Mouse (Mus musculus): ENCODE data around the gene Ddx23.

Ddx23 gene

DNA sequence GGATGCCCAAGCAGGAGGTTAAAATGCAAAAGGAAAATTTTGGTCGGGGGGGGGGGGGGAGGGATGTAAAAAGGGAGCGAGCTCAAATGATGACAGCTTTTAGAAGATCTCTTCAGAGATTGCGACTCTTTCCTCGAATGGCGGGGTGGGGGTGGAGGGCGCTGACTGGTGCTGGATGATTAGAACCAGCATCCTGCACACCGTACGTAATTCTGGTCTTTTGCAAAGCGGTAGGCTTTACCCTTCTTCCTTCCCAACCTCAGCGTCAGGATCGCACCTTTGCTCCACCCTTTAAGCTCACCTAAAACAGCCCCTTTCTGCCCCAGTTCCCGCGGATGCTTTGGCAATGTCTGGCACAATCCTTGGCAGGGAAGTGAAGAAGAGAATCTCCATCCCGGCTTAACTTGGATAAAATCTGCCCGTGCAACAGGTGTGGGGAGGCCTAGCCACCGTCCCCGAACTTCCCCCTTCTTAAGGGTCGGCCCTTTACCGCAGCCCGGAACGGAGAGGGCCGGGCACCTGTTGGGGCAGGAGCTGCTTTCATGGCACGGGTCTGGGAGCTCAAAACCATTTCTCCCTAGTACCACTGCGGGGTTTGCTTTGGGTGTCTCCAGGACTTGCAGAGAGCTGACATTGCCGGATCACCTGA lies 28.7 kb downstream of the Ddx23 start:
- intact Hi-C loops (cut with DNase I): no loop called here

DNA sequence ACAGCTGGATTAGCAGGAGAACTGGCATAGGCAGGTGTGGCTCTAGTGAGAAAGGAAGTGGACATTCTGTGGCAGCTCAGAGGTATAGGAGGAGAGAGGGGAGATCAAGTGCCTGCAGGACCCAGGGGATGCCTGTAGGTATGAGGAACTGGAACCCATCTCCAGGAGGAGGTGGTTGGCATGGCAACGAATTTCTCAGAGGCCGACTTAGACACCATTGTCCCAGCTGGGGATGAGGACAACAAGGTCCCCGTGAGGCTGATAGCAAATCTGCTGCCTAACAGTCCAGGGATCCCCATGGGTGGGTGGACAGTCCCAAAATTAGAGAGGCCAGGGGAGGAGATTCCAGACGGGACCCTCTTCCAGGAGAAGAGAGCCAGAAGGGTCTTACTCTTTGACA lies 29.8 kb downstream of the Ddx23 start:
- intact Hi-C loops (cut with DNase I): no loop called here

DNA sequence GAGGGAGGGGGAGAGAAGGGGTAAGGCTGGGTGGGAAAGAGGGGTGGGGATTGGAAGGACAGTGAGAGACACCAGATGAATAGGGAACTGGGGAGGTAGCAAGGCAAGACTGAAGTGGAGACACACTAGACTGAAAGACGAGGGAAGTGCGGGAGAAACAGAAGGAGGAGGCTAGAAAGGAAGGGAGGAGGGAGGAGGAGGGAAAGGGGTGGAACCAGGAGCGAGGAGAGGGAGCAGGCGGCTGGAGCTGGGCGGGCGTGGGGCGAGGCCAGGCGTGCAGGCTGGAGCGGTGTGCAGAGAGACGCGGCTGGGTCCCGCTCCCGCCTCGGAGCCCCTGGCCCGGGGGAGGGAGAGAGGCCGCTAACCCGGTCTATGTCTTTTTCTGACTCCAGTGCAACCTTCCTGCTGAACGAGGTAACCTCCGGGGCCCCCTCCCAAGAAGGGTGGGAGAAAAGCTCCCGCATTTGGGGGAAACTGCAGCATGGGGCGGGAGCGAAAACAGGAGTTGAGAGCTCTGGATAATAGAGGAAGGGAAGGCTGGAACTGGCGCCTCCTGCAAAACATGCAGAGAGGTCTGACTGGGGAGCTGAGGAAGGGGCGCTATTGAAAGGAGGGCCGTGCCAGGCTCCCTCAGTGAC lies 30.5 kb downstream of the Ddx23 start:
- intact Hi-C loops (cut with DNase I): no loop called here

DNA sequence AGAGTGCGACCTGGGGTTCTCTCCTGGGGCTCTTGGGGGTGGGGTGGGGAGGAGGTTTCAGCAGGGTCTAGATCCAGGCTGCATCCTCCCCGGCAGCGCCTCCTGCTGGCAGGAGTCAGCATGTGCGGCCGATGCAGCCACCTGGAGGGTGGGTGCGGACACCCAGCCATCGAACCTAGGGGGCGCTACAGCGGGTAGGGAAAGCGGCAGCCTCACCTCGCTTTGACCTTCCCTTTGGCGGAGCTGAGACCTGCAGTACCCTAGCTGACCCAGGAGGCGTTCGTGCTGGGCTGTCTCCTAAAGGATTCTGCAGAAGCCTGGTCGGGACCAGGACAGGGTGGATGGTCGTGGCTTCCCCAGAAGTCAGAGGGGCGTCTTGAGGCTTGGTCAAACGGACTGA lies 31.2 kb downstream of the Ddx23 start:
- intact Hi-C loops (cut with DNase I): no loop called here

DNA sequence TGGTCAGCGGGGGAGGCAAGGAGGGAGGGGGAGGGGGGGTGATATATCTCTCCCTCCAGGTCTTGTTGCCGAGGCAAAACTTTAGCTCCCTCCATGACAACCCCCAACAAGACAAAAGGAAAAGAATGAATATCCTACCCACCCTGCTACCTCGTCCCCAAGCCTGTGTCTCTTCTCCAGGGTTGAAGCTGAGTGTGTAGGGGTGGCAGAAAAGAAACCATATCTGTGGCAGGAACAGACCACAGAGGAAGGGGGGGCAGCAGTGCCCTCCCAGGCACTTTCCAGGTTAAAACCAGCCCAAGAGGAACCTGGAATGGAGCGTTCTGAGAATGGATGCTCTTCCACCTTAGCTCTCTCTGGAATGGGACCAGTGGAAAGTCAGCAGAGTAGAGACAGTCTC lies 32.2 kb downstream of the Ddx23 start, which contains the start of gene Cacnb3:
Gene Cacnb3, plus strand, starts transcription at position 301 of the 400 bp plus-strand sequence.
- intact Hi-C loops (cut with DNase I): no loop called here

- intact Hi-C loops (cut with DNase I): no loop called here
Observed at GRCm38 (mm10) chr15:98629464-98629863, 33.2 kb downstream of the Ddx23 start.

GRCm38 (mm10) chr15:98628589-98629254 lies 34.0 kb downstream of the Ddx23 start:
- intact Hi-C loops (cut with DNase I): no loop called here

- intact Hi-C loops (cut with DNase I): no loop called here
Observed at GRCm38 (mm10) chr15:98626487-98627212, 36.0 kb downstream of the Ddx23 start.

- intact Hi-C loops (cut with DNase I): no loop called here
Observed at GRCm38 (mm10) chr15:98626078-98626477, 36.6 kb downstream of the Ddx23 start.

- intact Hi-C loops (cut with DNase I): no loop called here
Observed at GRCm38 (mm10) chr15:98623361-98623821, 39.3 kb downstream of the Ddx23 start.

- intact Hi-C loops (cut with DNase I): no loop called here
Observed at GRCm38 (mm10) chr15:98622721-98623120, 40.0 kb downstream of the Ddx23 start.

DNA sequence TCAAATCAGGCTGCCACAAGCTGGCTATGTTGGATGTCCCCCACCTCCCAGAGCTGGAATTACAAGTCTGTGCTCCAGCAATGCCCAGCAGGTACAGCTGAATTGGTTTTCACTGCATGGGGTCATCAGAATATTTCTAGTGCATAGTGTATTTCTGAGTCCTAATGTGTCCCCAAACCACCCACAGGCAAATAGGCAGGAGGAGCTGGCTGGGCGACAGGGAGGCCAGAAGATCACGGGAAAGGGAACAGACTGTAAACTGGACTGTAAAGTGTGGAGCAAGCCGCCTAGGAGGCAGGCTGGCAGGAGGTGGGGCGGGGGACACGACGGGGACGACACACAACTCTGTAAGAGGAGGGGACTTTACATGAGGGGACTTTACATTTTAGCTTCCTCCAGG lies 40.5 kb downstream of the Ddx23 start:
- intact Hi-C loops (cut with DNase I): no loop called here

DNA sequence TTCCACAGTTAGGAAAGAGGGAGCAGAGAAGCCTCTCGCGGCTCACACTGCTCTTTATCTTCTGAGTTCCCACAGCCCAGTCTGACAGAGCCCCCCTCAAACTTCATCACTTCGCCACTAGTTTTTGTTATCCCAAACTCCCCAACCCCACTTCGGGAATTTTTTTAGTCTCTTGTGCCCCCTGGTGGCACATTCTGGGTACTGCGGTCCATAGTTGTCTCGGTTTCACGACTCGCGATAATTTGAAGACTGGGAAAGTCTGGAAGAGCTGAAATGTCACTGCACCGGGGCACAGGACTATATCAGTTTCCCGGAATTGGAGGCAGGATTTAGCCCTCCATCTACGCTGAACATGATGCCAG lies 45.5 kb downstream of the Ddx23 start:
- intact Hi-C loops (cut with DNase I): loop anchor here (2.0 kb wide), 1 partner anchor 36 kb away; no protein-coding TSS in a partner anchor

DNA sequence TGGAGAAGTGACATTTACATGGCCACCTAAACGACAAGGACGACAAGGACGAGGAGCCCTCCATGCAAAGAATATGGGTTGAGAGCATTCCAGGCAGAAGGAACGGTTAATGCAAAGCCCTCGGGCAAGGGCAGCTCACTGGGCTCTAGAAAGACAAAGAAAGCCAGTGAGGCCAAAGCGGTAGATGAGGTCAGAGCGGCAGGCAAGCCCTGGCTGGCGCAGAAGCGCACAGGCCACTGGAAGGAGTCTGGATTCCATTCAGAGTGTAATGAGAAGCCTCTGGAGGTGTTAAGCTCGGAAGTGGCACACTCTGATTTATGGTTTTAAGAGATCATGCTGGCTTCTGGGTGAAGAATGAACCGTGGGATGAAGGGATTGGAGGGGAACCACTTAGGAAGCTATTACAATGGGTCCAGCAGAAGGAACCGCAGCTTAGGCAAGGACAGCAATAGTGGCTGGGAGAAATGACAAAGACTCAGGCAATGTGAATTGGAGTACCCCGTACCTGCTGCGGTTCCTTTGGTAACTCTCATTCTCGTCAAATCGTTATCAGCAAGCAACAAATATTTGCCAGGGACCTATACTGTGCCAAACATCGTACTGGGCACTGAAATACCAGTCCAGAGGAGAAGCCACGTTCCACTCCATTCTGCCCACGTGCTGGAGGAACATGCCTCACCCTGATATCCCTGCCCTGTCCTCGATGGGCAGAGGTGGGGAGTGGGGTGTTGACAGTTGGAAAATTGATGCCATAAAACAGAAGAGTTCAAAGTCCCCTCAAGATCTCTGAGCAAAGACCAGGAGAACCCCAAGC lies 46.1 kb downstream of the Ddx23 start:
- intact Hi-C loops (cut with DNase I): loop anchor here (2.0 kb wide), 1 partner anchor 36 kb away; no protein-coding TSS in a partner anchor

GRCm38 (mm10) chr15:98615751-98616150 lies 46.9 kb downstream of the Ddx23 start:
- intact Hi-C loops (cut with DNase I): loop anchor here (2.0 kb wide), 1 partner anchor 35 kb away; no protein-coding TSS in a partner anchor

DNA sequence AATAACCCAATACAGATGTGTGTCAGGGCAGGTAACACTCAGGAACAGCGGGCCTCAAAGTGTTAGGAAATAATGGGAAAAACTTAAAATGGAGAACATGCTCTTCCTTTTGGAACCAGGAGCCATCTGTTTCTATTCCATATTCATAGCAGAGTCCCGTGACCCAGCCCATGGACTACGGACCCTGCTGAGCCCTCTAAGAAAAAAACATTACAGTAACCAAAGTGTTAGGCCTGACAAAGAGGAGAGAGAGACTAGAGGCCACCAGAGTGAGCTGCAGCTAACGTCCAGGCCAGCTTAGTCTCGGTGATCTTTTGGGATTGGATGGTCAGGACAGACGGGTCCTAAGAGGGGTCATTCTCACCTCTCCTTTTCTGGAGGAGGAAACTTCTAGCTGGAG lies 47.7 kb downstream of the Ddx23 start:
- intact Hi-C loops (cut with DNase I): no loop called here

DNA sequence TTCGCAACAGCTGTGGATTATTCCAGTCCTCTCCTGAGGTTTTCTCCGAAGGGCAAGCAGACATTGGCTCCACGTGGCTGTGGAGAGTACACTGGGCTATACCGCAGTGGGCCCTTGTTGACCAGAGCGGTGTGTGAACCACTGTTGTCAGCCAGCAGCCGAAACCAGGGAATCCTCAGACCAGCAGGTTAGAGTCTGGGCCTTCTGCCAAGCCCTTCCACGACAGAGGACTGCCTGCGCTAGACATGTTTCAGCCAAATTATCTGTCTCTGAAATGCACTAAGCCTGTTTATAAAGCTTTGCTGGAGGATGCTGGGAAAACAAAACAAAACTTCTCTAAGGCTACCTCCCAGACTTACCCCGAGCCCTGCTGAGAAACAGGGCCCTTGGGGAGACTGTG lies 48.1 kb downstream of the Ddx23 start:
- intact Hi-C loops (cut with DNase I): no loop called here

DNA sequence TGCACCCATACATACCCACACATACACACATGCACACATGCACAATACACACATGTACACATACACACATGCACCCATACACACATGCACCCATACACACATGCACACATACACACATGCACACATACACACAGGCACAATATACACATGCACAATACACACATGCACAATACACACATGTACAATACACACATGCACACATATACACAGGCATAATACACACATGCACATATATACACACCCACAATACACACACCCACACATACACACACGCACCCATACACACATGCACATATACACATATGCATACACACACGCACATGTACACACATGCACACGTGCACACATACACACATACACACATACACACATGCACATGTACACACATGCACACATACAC lies 50.5 kb downstream of the Ddx23 start:
- intact Hi-C loops (cut with DNase I): no loop called here

DNA sequence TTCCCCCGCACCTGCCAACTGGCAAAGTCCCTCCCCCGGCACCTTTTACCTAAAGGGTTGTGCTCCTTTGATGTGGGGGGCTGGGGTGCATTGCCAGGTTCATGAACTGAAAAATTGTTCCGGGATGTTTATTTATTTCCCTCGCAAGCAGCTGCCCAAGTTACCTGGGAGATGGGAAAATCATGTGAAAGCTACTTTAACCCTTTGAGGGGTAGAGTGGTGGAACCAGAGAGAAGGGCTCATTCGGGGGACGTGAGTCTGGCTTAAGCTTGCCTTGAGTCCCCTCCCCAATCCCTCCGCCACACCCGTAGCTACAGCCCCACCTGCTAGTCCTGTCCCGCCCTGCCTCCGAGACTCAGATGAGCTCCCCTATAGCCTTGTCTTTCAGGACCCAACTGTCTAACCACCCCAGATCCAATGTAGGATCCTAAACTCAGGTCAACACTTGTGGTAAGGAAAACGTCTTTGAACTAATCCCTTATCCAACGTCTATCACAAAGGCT lies 52.5 kb downstream of the Ddx23 start:
- intact Hi-C loops (cut with DNase I): no loop called here

DNA sequence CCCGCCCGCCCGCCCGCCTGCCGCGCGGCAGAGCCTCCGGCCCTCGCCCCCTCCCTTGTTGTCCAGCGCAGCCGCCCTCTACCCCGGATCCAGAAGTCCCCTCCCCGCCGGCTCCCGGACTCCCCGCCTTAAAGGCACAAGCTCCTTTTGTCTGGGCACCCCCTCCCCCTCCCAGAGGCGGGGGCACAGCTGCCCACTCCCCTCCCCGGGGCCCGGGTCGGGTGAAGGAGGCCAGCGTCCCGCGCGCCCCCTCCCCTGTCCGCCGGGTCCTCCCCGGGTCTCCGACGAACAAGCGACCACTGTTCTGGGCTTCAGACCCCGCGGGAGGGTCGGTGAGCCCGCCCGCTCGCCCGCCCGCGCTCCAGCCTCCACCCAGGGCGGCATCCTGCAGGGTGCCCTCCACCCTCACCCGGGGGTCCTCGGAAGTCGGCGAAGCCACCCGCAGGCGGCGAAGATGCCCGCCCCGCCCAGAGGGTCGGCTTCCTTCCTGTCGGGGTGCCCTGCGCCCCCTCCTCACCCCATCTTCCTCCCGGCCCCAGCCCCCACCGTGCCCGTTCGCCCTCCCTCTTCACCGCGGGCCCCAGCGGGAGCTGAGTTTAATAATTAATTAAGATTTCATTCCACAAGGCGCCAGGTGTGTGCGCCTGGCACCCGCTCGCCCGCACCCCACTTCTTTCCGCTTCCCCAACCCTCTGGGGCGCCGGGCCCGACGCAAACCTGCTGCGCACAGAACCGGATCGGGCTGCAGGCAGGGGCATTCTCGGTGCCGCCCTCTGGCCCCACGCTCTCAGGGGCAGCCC lies 53.2 kb downstream of the Ddx23 start, which contains the start of gene Adcy6:
Gene Adcy6, minus strand, starts transcription at position 746 of the 800 bp plus-strand sequence.
- intact Hi-C loops (cut with DNase I): no loop called here
